Mouse (Mus musculus) heart, adult 2 months (tissue): ENCODE measurements around the gene Rars. TPM values are rescaled to one million over a fixed set of nuclear protein-coding genes. Genes with fewer than 3 reads are reported as not detected.

ENCODE experiments used
- DNase-seq, 2 experiments: peaks; one replicate each; pipeline ENCODE4 v3.0.0; 2021
- H3K27ac ChIP-seq: fragments of 200-600 bp; 2 replicates; pipeline ENCODE4 v1.8.1; 2022
- H3K27me3 ChIP-seq: fragments of 200-500 bp; 2 replicates; pipeline ENCODE4 v1.6.1; 2012; ENCODE audit warnings: mild to moderate bottlenecking, low read length, inconsistent platforms, mixed read lengths; ENCODE audit not compliant: control insufficient read depth, insufficient read depth
- H3K36me3 ChIP-seq: fragments of 200-500 bp; 2 replicates; pipeline ENCODE4 v1.6.1; 2012; ENCODE audit warnings: low read length, inconsistent platforms; ENCODE audit not compliant: control insufficient read depth, insufficient read depth
- H3K4me1 ChIP-seq: fragments of 200-500 bp; 2 replicates; pipeline ENCODE4 v1.6.1; 2011; ENCODE audit warnings: low read length; ENCODE audit not compliant: control insufficient read depth, insufficient read depth
- H3K4me3 ChIP-seq: fragments of 200-600 bp; 2 replicates; pipeline ENCODE4 v1.8.1; 2022
- H3K79me2 ChIP-seq: fragments of 200-500 bp; replicated peaks from 2 replicates; pipeline ENCODE4 v1.6.1; 2012; ENCODE audit warnings: mild to moderate bottlenecking, inconsistent platforms, low read length, moderate library complexity, mixed read lengths; ENCODE audit not compliant: control insufficient read depth, insufficient read depth
- H3K9ac ChIP-seq: fragments of 200-500 bp; 2 replicates; pipeline ENCODE4 v1.6.1; 2012; ENCODE audit warnings: low read depth, mild to moderate bottlenecking, control low read depth, inconsistent platforms, low read length, mixed read lengths
- CTCF ChIP-seq: fragments of 200-600 bp; IDR thresholded peaks from 2 replicates; pipeline ENCODE4 v1.8.1; 2022; ENCODE audit warnings: antibody characterized with exemption, mild to moderate bottlenecking, moderate library complexity
- EP300 ChIP-seq: fragments of 200-500 bp; IDR thresholded peaks from 2 replicates; pipeline ENCODE4 v1.6.1; 2011; ENCODE audit warnings: low read depth, low read length, control low read depth; ENCODE audit not compliant: insufficient read depth
- POLR2A ChIP-seq: fragments of 200-500 bp; IDR thresholded peaks from 2 replicates; pipeline ENCODE4 v1.6.1; 2011; ENCODE audit warnings: mild to moderate bottlenecking, low read depth, low read length, control low read depth; ENCODE audit not compliant: insufficient read depth
- WGBS: fragments of 180-500 bp; shearing (Covaris S2); methylation state at CpG from one replicate; pipeline ENCODE4 v1.1.7; 2018; 5-methylcytosine and 5-hydroxymethylcytosine counted together
- intact Hi-C: fragments of 180-260 bp; cut with DNase I; formaldehyde crosslinking; loops from one replicate; pipeline ENCODE4 v1.15.1; 2025
- microRNA-seq, 2 experiments: library from miRNA; unstranded; fragments of <30 nt; microRNA quantifications; one replicate each; pipeline ENCODE4 v1.2.0; 2021
- polyA plus RNA-seq: library from polyadenylated mRNA; depleted of rRNA; stranded (reverse); fragments of >200 nt; gene quantifications from 2 replicates; pipeline ENCODE4 v1.2.3, GENCODE M21; 2012; rRNA removed
- total RNA-seq, 2 experiments: library from RNA; stranded (reverse); gene quantifications; 2 replicates each; pipeline ENCODE4 v1.2.3; 2021

Rars gene
- total and polyA plus RNA-seq, 3 experiments: 11.7 to 37.4 (median 36.3) TPM

DNA sequence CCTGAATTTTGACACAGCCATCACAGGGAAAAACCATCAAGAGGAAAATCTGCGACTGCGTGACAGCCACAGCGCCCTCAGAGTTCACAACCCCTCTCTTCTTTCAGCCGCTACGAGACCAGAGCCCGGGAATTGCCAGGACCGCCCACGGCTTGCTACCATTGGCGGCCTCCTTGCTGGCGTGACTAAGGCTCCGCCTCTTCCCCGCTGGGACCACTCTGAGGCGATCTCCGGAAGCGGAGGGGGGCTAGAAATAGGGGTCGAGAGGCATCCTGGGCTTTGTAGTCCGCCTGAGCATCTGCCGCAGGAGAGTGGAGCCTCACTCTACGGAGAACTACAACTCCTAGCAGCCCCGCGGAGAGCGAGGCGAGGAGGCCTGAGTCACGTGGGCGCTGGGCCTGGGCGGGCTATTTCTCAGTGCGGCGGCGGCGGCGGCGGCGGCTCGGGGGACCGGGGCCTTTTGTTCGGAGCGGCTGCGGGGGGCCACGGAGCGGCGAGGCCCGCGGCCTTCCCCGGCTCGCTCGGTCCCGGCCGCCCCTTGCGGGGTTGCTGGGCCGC is 65.0 kb downstream of the Rars start, which contains the start of gene Pank3:
Pank3 (plus strand) TSS at position 297 of the 558 bp plus-strand sequence.
- intact Hi-C loops: no loop called here
- TF ChIP-seq EP300 (peak; percentile 74), POLR2A (peak; percentile 67), CTCF (peak; percentile 18; the same call in 1 of the 2 replicates)
- peaks cover 7% of the 10 kb centered on the region for H3K36me3 ChIP-seq

DNA sequence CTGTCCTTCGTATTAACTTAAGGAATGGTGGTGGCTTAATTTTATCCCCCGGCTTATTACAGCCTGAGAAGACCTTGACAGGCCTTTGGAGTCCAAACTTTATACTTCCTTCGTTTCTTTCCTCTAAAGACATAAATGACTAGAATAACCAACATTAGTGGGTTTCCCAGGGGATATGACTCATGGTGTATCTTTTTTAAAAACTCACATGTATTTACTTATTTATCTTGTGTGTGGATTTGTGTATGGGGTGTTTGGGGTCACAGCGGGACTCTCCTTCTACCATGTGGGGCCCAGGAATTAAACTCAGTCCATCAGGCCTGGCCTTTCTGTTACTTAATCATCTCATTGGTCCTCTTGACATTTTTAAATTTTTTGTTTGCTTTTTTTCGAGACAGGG is 67.5 kb downstream of the Rars start:
- DNase-seq: no peak
- peaks cover 3% of the 10 kb centered on the region for H3K4me1 ChIP-seq
- H3K79me2 ChIP-seq: peaks cover 3% of the 10 kb centered on the region
- H3K36me3 ChIP-seq: peaks cover 7% of the 10 kb centered on the region
- intact Hi-C loops: no loop called here
- 70% methylated on average over 5 of the region's 5 CpGs for WGBS
- no peaks in the 10 kb centered on the region for H3K27me3 ChIP-seq
- TF ChIP-seq EP300: no peak
- TF ChIP-seq POLR2A: no peak
- no peak for TF ChIP-seq CTCF
- H3K27ac ChIP-seq: no peak overlapping the region
- no peak overlapping the region for H3K9ac ChIP-seq
- no peak overlapping the region for H3K4me3 ChIP-seq

More for the DNA sequence above, 65.0 kb downstream of the Rars start, which contains the start of gene Pank3:
- Histone ChIP-seq H3K4me1 (peaks cover 3% of the 10 kb centered on the region), H3K9ac (peak within 1 kb of the TSS; percentile 97), H3K27me3 (no peaks in the 10 kb centered on the region), H3K79me2 (peaks cover 3% of the 10 kb centered on the region), H3K27ac (peak within 1 kb of the TSS; percentile 87), H3K4me3 (peak within 1 kb of the TSS; percentile 95)
- 2% methylated on average over 47 of the region's 50 CpGs for WGBS
- peak; percentile 94 to 99 for DNase-seq

DNA sequence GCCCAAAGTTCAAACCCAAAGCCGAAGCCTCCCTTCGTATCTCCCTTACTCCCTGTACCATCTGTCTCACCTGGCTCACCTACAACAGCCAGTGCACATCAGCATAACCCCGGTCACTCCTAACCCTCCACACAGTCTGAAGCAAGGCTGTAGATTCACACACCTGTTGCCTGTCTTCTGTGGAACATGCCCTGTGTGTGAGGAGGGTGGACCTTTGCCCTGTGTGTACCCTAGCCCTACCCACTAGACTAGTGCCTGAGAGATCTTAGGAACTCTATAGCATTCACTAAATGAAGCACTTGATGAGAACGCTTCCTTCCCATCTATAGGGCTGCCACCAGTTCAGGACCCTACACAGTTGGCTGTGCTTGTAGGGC is 73.7 kb downstream of the Rars start:
- intact Hi-C loops: no loop called here
- no peak for DNase-seq
- Histone ChIP-seq H3K27ac (no peak overlapping the region), H3K4me1 (no peaks in the 10 kb centered on the region), H3K4me3 (no peak overlapping the region), H3K27me3 (no peaks in the 10 kb centered on the region), H3K9ac (no peak overlapping the region), H3K79me2 (no peaks in the 10 kb centered on the region), H3K36me3 (no peaks in the 10 kb centered on the region)
- 91% methylated on average over 4 of the region's 4 CpGs for WGBS
- no peak for TF ChIP-seq POLR2A
- no peak for TF ChIP-seq CTCF
- no peak for TF ChIP-seq EP300

DNA sequence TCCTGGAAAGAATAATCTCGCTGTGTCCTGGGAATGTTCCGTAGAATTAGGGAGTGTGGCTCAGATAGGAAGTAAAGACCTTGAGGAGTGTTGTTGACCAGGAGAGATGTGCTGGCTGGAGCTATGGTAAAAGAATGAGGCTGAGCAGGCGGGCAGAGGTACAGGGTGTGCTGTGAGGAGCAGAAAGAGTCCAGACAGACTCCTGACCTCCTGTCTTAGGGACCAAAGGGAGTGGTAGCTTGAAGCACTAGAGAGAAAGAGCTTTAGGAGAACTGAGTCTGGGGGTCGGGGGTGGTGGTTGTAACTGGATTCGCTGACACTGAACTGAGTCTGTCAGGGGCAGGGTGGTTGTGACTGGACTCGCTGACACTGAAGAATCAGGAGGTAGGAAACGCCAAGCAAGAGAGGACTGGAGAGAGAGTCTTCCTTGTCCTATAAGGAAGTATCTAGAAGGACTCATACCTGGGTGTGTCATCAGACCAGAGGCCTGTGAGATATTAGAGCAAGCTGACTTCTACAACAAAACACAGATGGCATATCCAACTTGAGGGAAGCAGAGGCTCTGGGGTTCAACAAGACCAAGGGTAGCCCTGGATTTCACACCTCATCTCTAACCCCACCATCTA is 74.2 kb downstream of the Rars start:
- Histone ChIP-seq H3K36me3 (no peaks in the 10 kb centered on the region), H3K9ac (no peak overlapping the region), H3K27me3 (no peaks in the 10 kb centered on the region), H3K79me2 (no peaks in the 10 kb centered on the region), H3K27ac (no peak overlapping the region), H3K4me3 (no peak overlapping the region), H3K4me1 (no peaks in the 10 kb centered on the region)
- 56% methylated on average over 7 of the region's 7 CpGs for WGBS
- no peak for DNase-seq
- TF ChIP-seq EP300 (no peak), POLR2A (no peak), CTCF (no peak)
- intact Hi-C loops: no loop called here

Small RNA genes within 50 kb of the gene (microRNA-seq; reads per million reads assigned to microRNA genes)
- 2.7 to 3.4 reads per million in 2 experiments for gene Mir103-1

Other genes starting within 250 kb of the Rars start
- 10 to 100 TPM; 19.4 to 21.8 TPM for gene Pank3, start 65.0 kb downstream of the Rars start, total RNA-seq
- gene Pank3, start 65.0 kb downstream of the Rars start, polyA plus RNA-seq: 4.8 and 10.9 TPM in 2 replicates
- not detected for gene Fbll1, start 35.6 kb downstream of the Rars start, total RNA-seq
- gene Fbll1, start 35.6 kb downstream of the Rars start, polyA plus RNA-seq: 0.12 TPM in 1 of 2 replicates, not detected in the other
- 1 to 10 TPM in 1 of 2 experiments, under 1 TPM in 1; 0.84 to 2.1 TPM for gene Wwc1, start 146.0 kb upstream of the Rars start, total RNA-seq
- 0.50 and 1.1 TPM in 2 replicates for gene Wwc1, start 146.0 kb upstream of the Rars start, polyA plus RNA-seq